Mouse (Mus musculus): ENCODE measurements around the gene P2ry14. TPM values are rescaled to one million over a fixed set of nuclear protein-coding genes. Genes with fewer than 3 reads are reported as not detected.

The P2ry14 gene
- polyA plus RNA-seq, 1 experiment = 1.4 TPM

DNA sequence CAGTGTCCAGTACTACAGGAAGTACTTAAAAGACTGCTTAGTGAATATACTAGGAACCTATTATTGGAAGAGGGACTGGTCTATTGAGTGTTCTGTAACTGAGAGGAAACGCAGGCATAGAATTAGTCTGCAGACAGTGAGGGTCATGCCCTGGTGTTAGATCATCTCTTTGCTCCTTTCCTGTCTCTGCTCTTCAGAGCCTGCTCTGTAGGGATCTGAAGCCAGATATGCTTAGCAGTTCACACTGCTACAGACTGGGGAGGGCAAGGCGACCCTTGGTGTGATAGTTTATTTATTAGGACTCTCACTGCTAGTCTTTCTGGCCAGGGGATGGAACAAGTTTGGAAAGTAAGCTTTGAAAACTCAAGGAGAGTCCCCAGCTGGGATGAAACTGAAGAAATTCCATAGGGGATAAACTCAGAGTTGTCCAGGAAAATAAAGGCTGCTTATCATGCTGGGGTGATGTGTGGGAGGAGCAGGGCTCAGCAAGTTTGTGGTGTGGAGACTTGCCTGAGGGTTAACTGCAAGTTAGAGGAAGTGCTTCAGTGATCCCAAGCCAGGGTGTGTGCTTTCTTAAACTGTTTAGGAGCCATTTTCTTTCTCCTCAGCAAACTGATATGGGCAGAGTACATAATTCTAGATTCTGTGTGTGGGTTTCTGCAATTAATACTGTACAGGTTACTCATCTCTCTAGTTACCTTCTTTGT is 16.7 kb upstream of the P2ry14 start:
- TF ChIP-seq CTCF (IDR thresholded peaks at IDR 0.05; ENCODE audit: borderline replicate concordance, extremely low read depth, insufficient read depth, insufficient read length) (no peak), POLR2A (IDR thresholded peaks at IDR 0.05; ENCODE audit: borderline replicate concordance, extremely low read depth, insufficient read depth, insufficient read length, poor library complexity, severe bottlenecking) (no peak)
- DNase-seq (ENCODE audit: low read depth) = no peak

GRCm38 (mm10) chr3:59169215-59169614 is 15.8 kb upstream of the P2ry14 start:
- TF ChIP-seq CTCF (IDR thresholded peaks at IDR 0.05; ENCODE audit: borderline replicate concordance, extremely low read depth, insufficient read depth, insufficient read length) (no peak), POLR2A (IDR thresholded peaks at IDR 0.05; ENCODE audit: borderline replicate concordance, extremely low read depth, insufficient read depth, insufficient read length, poor library complexity, severe bottlenecking) (no peak)
- no peak for DNase-seq (ENCODE audit: low read depth)

GRCm38 (mm10) chr3:59168476-59168875 is 15.1 kb upstream of the P2ry14 start:
- TF ChIP-seq CTCF (IDR thresholded peaks at IDR 0.05; ENCODE audit: borderline replicate concordance, extremely low read depth, insufficient read depth, insufficient read length) (no peak), POLR2A (IDR thresholded peaks at IDR 0.05; ENCODE audit: borderline replicate concordance, extremely low read depth, insufficient read depth, insufficient read length, poor library complexity, severe bottlenecking) (no peak)
- no peak for DNase-seq (ENCODE audit: low read depth)

GRCm38 (mm10) chr3:59167417-59168054 is 14.1 kb upstream of the P2ry14 start:
- DNase-seq (ENCODE audit: low read depth) = no peak
- no peak for TF ChIP-seq POLR2A (IDR thresholded peaks at IDR 0.05; ENCODE audit: borderline replicate concordance, extremely low read depth, insufficient read depth, insufficient read length, poor library complexity, severe bottlenecking)
- no peak for TF ChIP-seq CTCF (IDR thresholded peaks at IDR 0.05; ENCODE audit: borderline replicate concordance, extremely low read depth, insufficient read depth, insufficient read length)

GRCm38 (mm10) chr3:59160465-59160864 is 7.0 kb upstream of the P2ry14 start:
- no peak for TF ChIP-seq POLR2A (IDR thresholded peaks at IDR 0.05; ENCODE audit: borderline replicate concordance, extremely low read depth, insufficient read depth, insufficient read length, poor library complexity, severe bottlenecking)
- TF ChIP-seq CTCF (IDR thresholded peaks at IDR 0.05; ENCODE audit: borderline replicate concordance, extremely low read depth, insufficient read depth, insufficient read length) = no peak
- no peak for DNase-seq (ENCODE audit: low read depth)

- DNase-seq (ENCODE audit: low read depth) = no peak
- TF ChIP-seq CTCF (IDR thresholded peaks at IDR 0.05; ENCODE audit: borderline replicate concordance, extremely low read depth, insufficient read depth, insufficient read length) = no peak
- TF ChIP-seq POLR2A (IDR thresholded peaks at IDR 0.05; ENCODE audit: borderline replicate concordance, extremely low read depth, insufficient read depth, insufficient read length, poor library complexity, severe bottlenecking) = no peak
These were observed 3.6 kb upstream of the P2ry14 start for GRCm38 (mm10) chr3:59157048-59157447.

DNA sequence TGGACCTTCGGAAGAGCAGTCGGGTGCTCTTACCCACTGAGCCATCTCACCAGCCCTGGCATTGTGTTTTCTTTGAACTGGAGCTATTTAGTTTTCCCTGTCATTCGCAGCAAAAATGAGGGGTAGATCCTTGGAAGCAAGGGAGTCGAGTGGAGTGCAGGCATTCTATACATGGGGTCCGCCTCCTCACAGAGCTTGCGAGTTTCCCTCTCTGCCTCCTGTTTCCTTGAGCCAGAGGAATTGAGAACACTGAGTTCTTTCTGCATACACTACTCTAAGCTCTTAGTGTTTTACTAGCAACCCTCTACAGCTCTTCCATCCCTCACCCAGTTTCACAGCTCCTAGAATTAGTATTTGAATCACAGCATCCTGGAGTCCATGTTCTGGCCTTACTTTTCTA is 2.0 kb upstream of the P2ry14 start:
- no peak for DNase-seq (ENCODE audit: low read depth)
- no peak for TF ChIP-seq POLR2A (IDR thresholded peaks at IDR 0.05; ENCODE audit: borderline replicate concordance, extremely low read depth, insufficient read depth, insufficient read length, poor library complexity, severe bottlenecking)
- TF ChIP-seq CTCF (IDR thresholded peaks at IDR 0.05; ENCODE audit: borderline replicate concordance, extremely low read depth, insufficient read depth, insufficient read length) = no peak

DNA sequence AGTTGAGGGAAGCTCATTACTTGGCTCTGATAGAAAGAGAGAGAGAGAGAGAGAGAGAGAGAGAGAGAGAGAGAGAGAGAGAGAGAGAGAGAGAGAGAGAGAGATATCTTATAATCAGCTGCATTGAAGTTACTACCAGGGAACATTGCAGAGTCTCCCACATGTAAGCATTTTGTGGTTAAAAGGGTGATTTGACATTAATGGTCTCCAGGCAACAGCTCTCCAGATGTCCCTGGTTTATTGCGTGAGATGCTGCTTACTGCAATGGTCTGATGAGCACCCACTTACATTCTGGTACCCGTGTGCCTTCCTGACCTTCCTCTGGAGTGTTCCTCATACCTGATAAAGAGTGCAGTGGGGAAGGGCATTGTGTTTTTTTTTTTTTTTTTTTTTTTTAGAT is 1.5 kb upstream of the P2ry14 start:
- DNase-seq (ENCODE audit: low read depth) = no peak
- TF ChIP-seq POLR2A (IDR thresholded peaks at IDR 0.05; ENCODE audit: borderline replicate concordance, extremely low read depth, insufficient read depth, insufficient read length, poor library complexity, severe bottlenecking) (no peak), CTCF (IDR thresholded peaks at IDR 0.05; ENCODE audit: borderline replicate concordance, extremely low read depth, insufficient read depth, insufficient read length) (no peak)

DNA sequence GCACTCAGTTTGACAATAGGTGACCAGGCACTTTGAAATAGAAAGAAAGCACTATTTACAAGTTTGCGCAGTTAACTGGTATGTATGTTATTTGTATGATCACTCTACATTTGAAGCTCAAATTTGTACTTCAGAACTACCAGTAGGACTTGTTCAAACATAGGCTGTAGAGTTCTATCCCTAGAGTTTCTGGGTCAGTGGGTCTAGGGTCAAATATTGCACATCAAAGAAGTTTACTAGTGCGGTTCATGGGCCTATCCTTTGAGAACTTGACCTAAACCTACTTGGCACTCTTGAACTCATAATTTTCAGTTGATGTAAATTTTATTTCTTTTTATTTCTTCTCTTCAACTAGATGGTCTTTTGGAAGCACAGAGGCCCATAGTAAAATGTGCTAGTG is 2.8 kb downstream of the P2ry14 start:
- DNase-seq (ENCODE audit: low read depth) = no peak
- no peak for TF ChIP-seq POLR2A (IDR thresholded peaks at IDR 0.05; ENCODE audit: borderline replicate concordance, extremely low read depth, insufficient read depth, insufficient read length, poor library complexity, severe bottlenecking)
- no peak for TF ChIP-seq CTCF (IDR thresholded peaks at IDR 0.05; ENCODE audit: borderline replicate concordance, extremely low read depth, insufficient read depth, insufficient read length)

DNA sequence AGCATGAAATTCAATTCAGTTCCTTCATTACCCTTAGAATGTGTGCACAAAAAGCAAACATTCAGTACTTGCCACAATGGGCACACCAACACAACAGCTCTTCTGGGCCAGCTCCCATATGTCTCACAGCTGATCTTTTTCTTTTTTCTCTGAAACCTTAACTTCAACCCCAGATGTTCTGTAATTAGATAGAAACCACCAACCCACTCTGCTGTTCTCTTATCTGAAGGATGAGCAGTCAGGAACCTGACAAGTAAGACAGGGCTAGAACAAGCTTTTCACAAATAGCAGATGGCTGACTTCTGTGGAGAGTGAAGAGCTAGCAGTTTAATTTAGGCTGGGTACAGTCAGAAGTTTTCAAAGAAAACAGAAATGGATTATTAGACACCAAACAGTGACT is 3.8 kb downstream of the P2ry14 start:
- no peak for DNase-seq (ENCODE audit: low read depth)
- no peak for TF ChIP-seq CTCF (IDR thresholded peaks at IDR 0.05; ENCODE audit: borderline replicate concordance, extremely low read depth, insufficient read depth, insufficient read length)

- TF ChIP-seq CTCF (IDR thresholded peaks at IDR 0.05; ENCODE audit: borderline replicate concordance, extremely low read depth, insufficient read depth, insufficient read length) = no peak
- TF ChIP-seq POLR2A (IDR thresholded peaks at IDR 0.05; ENCODE audit: borderline replicate concordance, extremely low read depth, insufficient read depth, insufficient read length, poor library complexity, severe bottlenecking) = no peak
- DNase-seq (ENCODE audit: low read depth) = no peak
These were observed 8.2 kb downstream of the P2ry14 start for GRCm38 (mm10) chr3:59145194-59145593.

Data from brain, embryonic 14.5 days (tissue).